Comparison of ENCODE assay signal across 17 mouse cellular contexts in genomic region chr3:57563627-57564026, GRCm38 (mm10). TPM values are rescaled to one million over a fixed set of nuclear protein-coding genes. Genes with fewer than 3 reads are reported as not detected.
"Had no signal": no experiment of that assay in that cellular context is flagged by ENCODE, and none has a peak within 500 bp of the region (broad histone marks: within the 10 kb centered on the region; RNA-seq: fewer than 3 reads in every experiment).

No protein-coding gene starts in this region.

- H3K4me2 ChIP-seq: limb, embryonic 15.5 days; liver, embryonic 11.5 days; lung, embryonic 14.5 days; midbrain, embryonic 12.5 days; midbrain, embryonic 15.5 days; neural tube, embryonic 12.5 days; neural tube, embryonic 15.5 days; stomach, embryonic 15.5 days had no signal

- H3K27me3 ChIP-seq: limb, embryonic 15.5 days; midbrain, embryonic 12.5 days; midbrain, embryonic 15.5 days; neural tube, embryonic 12.5 days; neural tube, embryonic 15.5 days; stomach, embryonic 15.5 days had no signal

- H3K4me3 ChIP-seq: limb, embryonic 15.5 days; midbrain, embryonic 12.5 days; midbrain, embryonic 15.5 days; neural tube, embryonic 12.5 days; neural tube, embryonic 15.5 days; stomach, embryonic 15.5 days had no signal

- ATAC-seq: liver, postnatal 0 days; midbrain, embryonic 15.5 days had no signal

- H3K27ac ChIP-seq: liver, embryonic 14.5 days; macrophage; midbrain, embryonic 12.5 days; midbrain, embryonic 15.5 days; neural tube, embryonic 12.5 days; neural tube, embryonic 15.5 days; stomach, embryonic 15.5 days had no signal

- DNase-seq: kidney, postnatal 14 days; kidney, postnatal 4 days; left cerebral cortex, postnatal 4 days; liver, postnatal 0 days; lung, embryonic 14.5 days; right cerebral cortex, postnatal 25 days; spleen, adult 18-20 months; thymus, postnatal 25 days had no signal

- H3K9ac ChIP-seq: limb, embryonic 15.5 days; liver, embryonic 14.5 days; liver, postnatal 0 days; lung, embryonic 14.5 days; midbrain, embryonic 12.5 days; midbrain, embryonic 15.5 days; neural tube, embryonic 12.5 days; neural tube, embryonic 15.5 days; stomach, embryonic 15.5 days had no signal

- H3K9me3 ChIP-seq: limb, embryonic 15.5 days; midbrain, embryonic 12.5 days; midbrain, embryonic 15.5 days; neural tube, embryonic 12.5 days; neural tube, embryonic 15.5 days; stomach, embryonic 15.5 days had no signal

- H3K36me3 ChIP-seq: midbrain, embryonic 12.5 days; midbrain, embryonic 15.5 days; neural tube, embryonic 15.5 days; stomach, embryonic 15.5 days had no signal

- H3K4me1 ChIP-seq: midbrain, embryonic 15.5 days; neural tube, embryonic 12.5 days; stomach, embryonic 15.5 days had no signal

RNA-seq across cellular contexts. Expression of gene Wwtr1, which starts 12.1 kb away (rescaled TPM):
- polyA plus RNA-seq: macrophage had no signal
